Mouse (Mus musculus) midbrain, embryonic 10.5 days (tissue): ENCODE measurements at regions not wholly inside any gene's neighbourhood (a gene's known extent, or its start where the extent isn't known, plus 50 kb on each side); places are given as distances from the start of the nearest gene placed in this dataset.
"Not testable (repeated sequence)": the region's sequence is repeated elsewhere in the genome, so short reads cannot be mapped to it uniquely, and the experiment has no call there.

Source experiments
- DNase-seq: peaks from one replicate; pipeline ENCODE4 v3.0.0-alpha.2; 2017; ENCODE audit warnings: low spot score
- H3K27ac ChIP-seq: fragments of 300-500 bp; sonication (generic); replicated peaks from 2 replicates; pipeline ENCODE4 v1.5.1; 2016; ENCODE audit warnings: mild to moderate bottlenecking
- H3K27me3 ChIP-seq: fragments of 300-500 bp; sonication (generic); 2 replicates; pipeline ENCODE4 v1.6.1; 2016; ENCODE audit warnings: low read depth, mild to moderate bottlenecking; ENCODE audit not compliant: poor library complexity, severe bottlenecking
- H3K36me3 ChIP-seq: fragments of 300-500 bp; sonication (generic); 2 replicates; pipeline ENCODE4 v1.6.1; 2016; ENCODE audit warnings: mild to moderate bottlenecking, moderate library complexity
- H3K4me1 ChIP-seq: fragments of 300-500 bp; sonication (generic); 2 replicates; pipeline ENCODE4 v1.6.1; 2016
- H3K4me3 ChIP-seq: fragments of 300-500 bp; sonication (generic); 2 replicates; pipeline ENCODE4 v1.5.1; 2016; ENCODE audit warnings: mild to moderate bottlenecking, moderate library complexity
- H3K9me3 ChIP-seq: fragments of 300-500 bp; sonication (generic); replicated peaks from 2 replicates; pipeline ENCODE4 v1.6.1; 2016; ENCODE audit warnings: mild to moderate bottlenecking
- WGBS: fragments of 180-500 bp; shearing (Covaris S2); methylation state at CpG from one replicate; pipeline ENCODE4 v1.1.7; 2016; 5-methylcytosine and 5-hydroxymethylcytosine counted together

DNA sequence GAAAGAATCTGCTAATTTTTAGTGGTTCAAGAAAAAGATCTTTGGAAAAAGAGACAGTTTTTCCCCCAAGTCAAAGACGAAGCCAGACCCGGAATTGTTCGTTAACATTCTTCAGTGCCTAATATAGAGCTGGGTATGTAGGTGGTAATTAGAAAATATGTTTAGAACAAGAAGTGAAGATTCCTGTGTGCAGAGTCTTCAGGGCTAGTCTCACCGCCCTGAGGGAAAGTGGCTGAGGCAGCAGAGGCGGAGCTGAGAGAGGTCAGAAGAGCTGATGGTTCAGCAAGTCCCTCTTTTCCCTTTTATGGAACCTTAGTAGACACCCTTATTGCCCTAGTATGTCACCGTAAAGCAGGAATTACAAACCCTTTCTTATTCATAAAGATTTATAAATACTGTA lies 232.0 kb downstream of the Pten start:
- DNase-seq: no peak
- WGBS: 88% methylated on average over 6 of the region's 6 CpGs
- Histone ChIP-seq H3K4me3 (no peak overlapping the region), H3K9me3 (no peaks in the 10 kb centered on the region), H3K27ac (no peak overlapping the region), H3K36me3 (no peaks in the 10 kb centered on the region), H3K27me3 (no peaks in the 10 kb centered on the region), H3K4me1 (no peaks in the 10 kb centered on the region; the same call in 1 of the 2 replicates)

DNA sequence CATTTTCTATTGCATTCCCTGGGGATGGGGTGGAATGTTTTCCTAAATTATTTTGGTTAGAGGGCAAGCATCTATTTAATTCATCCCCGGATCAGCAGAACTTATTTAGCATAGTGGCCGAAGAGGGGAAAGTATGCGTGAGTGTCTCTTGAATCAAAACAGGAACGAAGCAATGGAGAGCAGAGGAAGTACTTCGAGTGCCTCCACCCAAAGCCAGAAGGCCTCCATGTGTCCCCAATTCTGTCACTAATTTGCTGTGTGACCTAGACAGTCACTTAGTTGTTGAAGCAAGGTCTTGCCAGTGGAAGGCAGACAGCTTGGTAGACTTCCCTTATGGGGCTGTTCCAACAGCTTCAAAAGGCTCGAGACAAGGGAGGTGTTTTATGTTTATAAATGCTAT lies 233.3 kb downstream of the Pten start:
- WGBS: 86% methylated on average over 6 of the region's 6 CpGs
- no peak for DNase-seq
- no peaks in the 10 kb centered on the region for H3K27me3 ChIP-seq

DNA sequence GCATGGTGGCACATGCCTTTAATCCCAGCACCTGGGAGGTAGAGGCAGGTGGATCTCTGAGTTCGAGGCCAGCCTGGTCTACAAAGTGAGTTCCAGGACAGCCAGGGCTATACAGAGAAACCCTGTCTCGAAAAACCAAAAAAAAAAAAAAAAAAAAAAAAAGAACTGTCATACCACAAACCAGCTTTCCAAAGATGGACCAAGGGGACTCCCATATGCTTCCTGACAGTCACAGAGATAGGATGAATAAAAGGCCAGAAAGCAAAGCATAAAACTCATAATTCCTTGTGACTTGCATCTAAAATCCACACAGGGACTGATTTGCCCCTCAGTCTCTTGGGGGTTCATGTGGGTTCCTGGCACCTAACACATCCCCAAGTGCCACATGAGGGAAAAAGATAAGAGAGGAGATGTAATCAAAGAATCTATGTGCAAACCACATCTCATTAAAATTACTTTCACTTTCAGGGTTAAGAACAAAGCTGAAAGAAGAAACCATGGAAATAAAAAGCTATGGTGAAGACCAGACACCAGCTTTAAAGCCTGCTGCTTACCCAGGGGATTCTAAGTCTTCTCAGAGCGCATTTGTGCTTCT lies 241.4 kb downstream of the Pten start:
- no peak overlapping the region for H3K4me3 ChIP-seq
- no peaks in the 10 kb centered on the region for H3K27me3 ChIP-seq
- DNase-seq: no peak
- WGBS: 86% methylated on average over 3 of the region's 3 CpGs
- H3K27ac ChIP-seq: no peak overlapping the region
- H3K36me3 ChIP-seq: no peaks in the 10 kb centered on the region
- no peaks in the 10 kb centered on the region for H3K9me3 ChIP-seq
- H3K4me1 ChIP-seq: no peaks in the 10 kb centered on the region

More for the DNA sequence above, 233.3 kb downstream of the Pten start:
- Histone ChIP-seq H3K4me1 (no peaks in the 10 kb centered on the region; the same call in 1 of the 2 replicates), H3K27ac (no peak overlapping the region), H3K4me3 (no peak overlapping the region), H3K9me3 (no peaks in the 10 kb centered on the region), H3K36me3 (no peaks in the 10 kb centered on the region)

DNA sequence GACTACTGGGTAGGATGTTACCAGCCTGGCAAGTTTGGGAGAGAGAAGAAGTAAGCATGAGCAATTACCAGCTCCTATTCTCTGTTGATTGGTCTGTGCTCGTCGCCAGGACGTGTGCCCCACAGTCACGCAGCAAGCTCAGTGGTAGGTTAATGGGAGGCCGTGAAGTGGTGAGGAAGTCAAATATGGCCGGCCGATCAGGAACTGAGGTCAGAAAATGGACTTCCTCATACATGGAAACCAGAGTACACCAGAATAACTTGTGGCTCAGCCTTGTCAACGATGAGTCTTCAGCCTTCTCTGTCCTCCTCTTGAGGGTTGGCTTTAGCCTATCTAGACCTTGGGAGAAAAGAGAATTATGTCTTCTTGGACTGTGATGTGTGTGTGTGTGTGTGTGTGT lies 250.3 kb downstream of the Pten start:
- Histone ChIP-seq H3K27me3 (no peaks in the 10 kb centered on the region), H3K4me3 (no peak overlapping the region), H3K4me1 (no peaks in the 10 kb centered on the region), H3K36me3 (no peaks in the 10 kb centered on the region), H3K27ac (no peak overlapping the region), H3K9me3 (0 out of 2 replicates have a peak, but pooled peaks cover 3% of the 10 kb centered on the region)
- DNase-seq: no peak
- 96% methylated on average over 8 of the region's 8 CpGs for WGBS

DNA sequence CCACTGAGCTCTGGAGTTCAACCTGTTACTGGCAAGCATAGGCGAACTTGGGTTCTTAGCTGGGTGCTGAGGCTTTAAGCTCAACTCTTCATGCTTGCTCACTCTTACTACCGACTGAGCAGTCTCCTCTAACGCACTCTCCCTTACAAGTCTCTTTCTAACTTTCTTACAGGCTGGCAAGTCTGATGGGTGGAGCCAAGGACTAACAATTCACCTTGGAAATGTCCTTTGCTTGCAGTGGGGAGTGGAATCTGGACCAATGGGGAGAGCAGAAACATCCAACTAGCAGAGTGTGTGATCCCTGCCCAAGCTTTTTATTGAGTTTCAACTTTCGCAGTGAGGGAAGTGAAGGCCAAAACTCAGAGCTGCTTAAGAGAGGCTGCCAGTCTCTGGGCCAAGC lies 250.8 kb downstream of the Pten start:
- Histone ChIP-seq H3K27ac (no peak overlapping the region), H3K36me3 (no peaks in the 10 kb centered on the region), H3K9me3 (0 out of 2 replicates have a peak, but pooled peaks cover 3% of the 10 kb centered on the region), H3K4me1 (no peaks in the 10 kb centered on the region), H3K4me3 (no peak overlapping the region), H3K27me3 (no peaks in the 10 kb centered on the region)
- 91% methylated on average over 4 of the region's 4 CpGs for WGBS
- DNase-seq: no peak

DNA sequence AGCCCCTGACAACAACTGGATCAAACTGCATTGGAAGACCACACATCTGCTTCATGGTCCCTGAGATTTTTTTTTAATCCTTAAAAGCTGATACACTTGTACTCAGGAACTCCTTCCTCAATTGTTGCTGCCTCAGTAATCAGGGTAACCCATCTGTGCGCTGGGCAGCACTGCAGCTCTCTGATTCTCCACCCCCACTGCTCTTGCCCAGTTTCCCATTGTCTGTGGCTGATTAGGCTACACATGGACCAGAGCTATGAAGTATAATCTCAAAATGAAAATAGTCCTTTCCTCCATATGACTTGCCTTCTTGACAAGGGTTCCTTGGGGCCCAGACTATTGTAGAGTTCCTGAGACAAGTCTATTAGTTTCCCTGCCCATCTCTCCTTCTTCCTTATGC lies 251.5 kb downstream of the Pten start:
- no peaks in the 10 kb centered on the region for H3K4me1 ChIP-seq
- H3K9me3 ChIP-seq: 0 out of 2 replicates have a peak, but pooled peaks cover 3% of the 10 kb centered on the region
- WGBS: 94% methylated on average over 1 of the region's 1 CpGs
- DNase-seq: no peak
- no peaks in the 10 kb centered on the region for H3K36me3 ChIP-seq
- no peak overlapping the region for H3K4me3 ChIP-seq
- H3K27me3 ChIP-seq: no peaks in the 10 kb centered on the region
- no peak overlapping the region for H3K27ac ChIP-seq

DNA sequence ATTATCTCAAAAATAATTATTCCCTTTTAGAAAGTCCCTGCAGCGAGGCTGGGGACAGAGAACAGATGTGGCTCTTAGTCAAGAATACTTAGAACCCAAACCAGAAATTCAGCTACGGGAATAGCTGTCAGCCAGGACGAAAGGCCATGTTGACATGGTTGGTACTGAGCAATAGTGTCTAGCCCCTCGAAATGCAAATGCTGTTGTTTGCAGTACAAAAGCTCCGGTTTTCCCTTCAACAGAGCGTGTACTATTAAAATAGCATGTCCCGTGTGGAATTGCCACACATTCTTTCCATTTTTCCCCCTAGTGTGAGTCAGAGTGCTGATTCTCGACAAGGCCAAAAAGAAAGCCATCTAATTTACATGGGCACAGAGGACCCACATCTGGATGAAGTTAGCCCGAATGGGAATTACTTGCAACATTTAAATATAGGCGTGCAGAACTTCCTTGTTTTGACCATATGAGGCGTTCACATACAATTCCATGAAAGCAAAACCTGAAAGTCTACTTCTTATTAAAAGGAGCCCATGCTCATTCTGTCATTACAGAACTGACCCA lies 253.7 kb downstream of the Pten start:
- DNase-seq: no peak
- Histone ChIP-seq H3K9me3 (peaks cover 3% of the 10 kb centered on the region; the same call in 1 of the 2 replicates), H3K4me1 (no peaks in the 10 kb centered on the region), H3K27me3 (no peaks in the 10 kb centered on the region), H3K36me3 (no peaks in the 10 kb centered on the region), H3K4me3 (no peak overlapping the region), H3K27ac (no peak overlapping the region)
- 90% methylated on average over 11 of the region's 11 CpGs for WGBS

DNA sequence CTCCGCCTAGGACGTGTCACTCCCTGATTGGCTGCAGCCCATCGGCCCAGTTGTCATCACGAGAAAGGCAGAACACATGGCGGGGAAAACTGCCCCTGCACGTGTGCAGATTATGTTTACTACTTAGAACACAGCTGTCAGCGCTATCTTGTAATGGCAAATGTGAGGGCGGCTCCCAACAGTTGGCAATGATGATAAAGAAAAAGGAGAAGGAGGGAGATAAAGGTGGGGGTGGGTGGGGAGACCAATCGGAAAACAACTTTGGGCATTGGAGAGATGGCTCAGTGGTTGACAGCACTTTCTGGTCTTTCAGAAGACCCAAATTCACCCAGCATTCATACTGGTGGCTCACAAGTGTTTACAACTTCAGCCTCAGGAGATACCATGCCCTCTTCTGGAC lies 257.6 kb downstream of the Pten start:
- DNase-seq, H3K27ac ChIP-seq, H3K36me3 ChIP-seq, H3K4me1 ChIP-seq, H3K27me3 ChIP-seq, H3K4me3 ChIP-seq, H3K9me3 ChIP-seq: not testable (repeated sequence)
- 91% methylated on average over 9 of the region's 9 CpGs for WGBS

DNA sequence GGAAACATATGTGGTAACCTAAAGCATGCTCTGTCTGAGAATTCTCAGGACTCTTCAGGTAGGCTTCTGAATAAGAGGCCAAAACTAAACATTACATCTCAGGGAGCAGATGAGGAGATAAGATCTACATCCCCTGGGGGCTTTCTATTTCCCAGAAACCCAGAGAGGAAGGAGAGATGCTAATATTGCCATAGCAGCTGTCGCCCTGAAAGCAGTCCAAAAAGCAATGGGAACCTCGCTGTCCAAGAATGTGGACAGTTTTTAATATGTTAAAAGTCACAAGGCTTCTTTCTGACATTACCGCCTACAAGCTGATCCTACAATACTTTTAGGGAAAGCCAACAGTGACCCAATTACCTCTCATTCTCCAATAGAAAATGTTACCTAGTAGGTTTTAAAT lies 263.9 kb downstream of the Pten start:
- Histone ChIP-seq H3K4me1 (no peaks in the 10 kb centered on the region), H3K27ac (no peak overlapping the region), H3K27me3 (no peaks in the 10 kb centered on the region), H3K4me3 (no peak overlapping the region), H3K36me3 (no peaks in the 10 kb centered on the region), H3K9me3 (no peaks in the 10 kb centered on the region)
- WGBS: 93% methylated on average over 3 of the region's 3 CpGs
- DNase-seq: no peak

DNA sequence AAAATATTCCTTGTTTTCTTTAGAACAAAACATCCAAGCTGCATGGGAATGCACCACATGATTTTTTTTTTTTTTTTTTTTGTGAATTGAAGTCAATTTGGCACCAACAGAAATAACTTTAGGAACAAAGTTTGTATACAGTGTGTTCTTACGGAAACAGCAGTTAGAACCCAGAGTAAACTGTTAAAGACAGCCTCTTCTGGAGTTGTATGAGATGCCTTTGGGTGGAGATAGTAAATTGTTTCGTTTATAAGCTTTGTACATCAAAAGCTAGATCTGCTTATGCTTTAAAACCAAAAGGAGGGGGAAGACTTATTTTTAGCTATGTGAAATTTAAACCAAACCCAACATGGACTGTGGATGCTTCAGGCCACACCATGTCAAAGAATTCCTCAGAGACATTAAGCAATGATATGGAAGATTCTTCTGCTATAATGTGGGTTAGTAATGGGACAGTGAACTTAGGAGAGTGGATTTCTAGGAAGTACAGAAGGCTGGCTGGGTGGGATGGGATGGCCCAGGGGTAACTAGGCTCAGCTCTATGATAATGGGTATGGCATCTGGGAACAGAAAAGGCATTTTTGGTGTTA lies 265.6 kb downstream of the Pten start:
- H3K9me3 ChIP-seq: no peaks in the 10 kb centered on the region
- H3K27ac ChIP-seq: no peak overlapping the region
- H3K4me3 ChIP-seq: no peak overlapping the region
- DNase-seq: no peak
- H3K36me3 ChIP-seq: no peaks in the 10 kb centered on the region
- no peaks in the 10 kb centered on the region for H3K27me3 ChIP-seq
- no peaks in the 10 kb centered on the region for H3K4me1 ChIP-seq
- WGBS: 85% methylated on average over 2 of the region's 2 CpGs

DNA sequence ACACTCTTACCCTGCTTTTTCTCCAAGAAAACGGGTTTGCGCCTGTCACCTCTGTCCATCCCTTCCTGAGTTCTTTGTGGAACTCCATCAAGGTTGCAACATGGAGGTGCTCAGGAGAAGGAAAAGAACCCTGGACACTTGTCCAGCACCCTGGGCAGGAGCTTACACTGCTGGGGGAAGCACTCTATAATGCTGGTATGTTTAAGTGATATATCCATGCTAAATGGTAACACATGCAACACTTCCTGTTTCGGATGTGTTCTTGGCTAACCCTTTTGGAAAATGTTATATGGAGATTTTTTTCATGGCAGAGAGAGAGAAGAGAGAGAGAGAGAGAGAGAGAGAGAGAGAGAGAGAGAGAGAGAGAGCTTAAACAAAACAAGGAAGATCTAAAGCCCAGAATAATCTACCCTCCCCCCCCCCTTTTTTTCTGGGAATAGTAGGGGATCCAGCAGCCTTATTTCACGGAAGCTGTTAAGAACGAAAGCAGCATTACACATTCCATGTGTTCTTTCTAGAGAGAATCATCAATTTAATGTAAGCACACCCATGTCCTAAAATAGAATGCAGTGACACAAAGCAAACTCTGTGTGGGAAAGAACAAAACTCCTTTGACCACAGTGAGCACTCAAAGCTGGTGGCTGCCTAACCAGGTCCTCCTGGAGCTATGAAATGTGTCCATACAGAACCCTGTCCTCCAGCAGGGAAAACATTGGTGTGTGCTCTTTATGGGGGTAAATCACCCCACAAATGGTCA lies 272.6 kb downstream of the Pten start:
- Histone ChIP-seq H3K4me3 (no peak overlapping the region), H3K4me1 (no peaks in the 10 kb centered on the region), H3K27ac (no peak overlapping the region), H3K9me3 (no peaks in the 10 kb centered on the region), H3K27me3 (no peaks in the 10 kb centered on the region), H3K36me3 (no peaks in the 10 kb centered on the region)
- 87% methylated on average over 5 of the region's 5 CpGs for WGBS
- DNase-seq: no peak

DNA sequence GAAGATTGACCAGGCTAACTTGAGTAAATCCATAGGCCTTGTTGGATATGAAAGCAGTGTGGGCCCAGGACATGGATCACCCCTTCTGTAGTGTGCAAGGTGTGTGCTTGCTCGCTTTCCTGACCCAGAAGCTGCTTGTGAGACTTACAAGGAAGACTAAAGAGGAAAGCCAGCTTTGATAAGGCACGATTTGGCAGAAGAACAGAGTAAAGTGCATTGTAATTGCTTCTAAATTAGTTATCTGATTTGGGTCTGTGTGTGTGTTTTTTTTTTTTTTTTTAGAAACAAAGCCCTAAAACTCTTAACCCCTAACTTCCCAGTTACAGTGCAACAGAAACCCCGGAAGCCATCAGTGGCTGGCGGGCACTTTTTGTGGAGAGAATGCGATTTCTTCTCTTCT lies 283.2 kb downstream of the Pten start:
- Histone ChIP-seq H3K27me3 (0 out of 2 replicates have a peak, but pooled peaks cover 10% of the 10 kb centered on the region), H3K4me1 (peaks cover 11% of the 10 kb centered on the region), H3K9me3 (no peaks in the 10 kb centered on the region), H3K4me3 (no peak overlapping the region), H3K27ac (no peak overlapping the region), H3K36me3 (no peaks in the 10 kb centered on the region)
- 76% methylated on average over 5 of the region's 5 CpGs for WGBS
- no peak for DNase-seq

DNA sequence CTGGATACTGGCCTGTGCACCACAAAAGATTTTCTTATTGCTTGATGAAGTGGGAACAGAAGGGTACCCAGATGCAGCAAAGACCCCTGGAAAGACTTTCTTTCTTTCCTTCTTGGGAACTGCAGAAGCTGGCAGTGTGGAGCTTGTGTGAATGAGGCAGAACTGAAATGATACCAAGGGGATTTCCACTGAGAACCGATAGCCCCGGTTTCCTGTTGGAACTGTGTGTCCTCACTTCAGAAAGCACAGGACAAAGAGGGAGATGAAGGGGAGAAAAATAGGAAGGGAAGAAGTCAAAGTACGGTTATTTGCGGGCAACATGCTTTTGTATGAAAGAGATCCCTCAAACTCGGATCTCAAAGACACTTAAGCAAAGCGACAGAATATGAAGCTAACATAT lies 283.7 kb downstream of the Pten start:
- no peak overlapping the region for H3K27ac ChIP-seq
- 0 out of 2 replicates have a peak, but pooled peaks cover 7% of the 10 kb centered on the region for H3K27me3 ChIP-seq
- H3K36me3 ChIP-seq: no peaks in the 10 kb centered on the region
- 79% methylated on average over 6 of the region's 6 CpGs for WGBS
- no peak for DNase-seq
- no peak overlapping the region for H3K4me3 ChIP-seq
- H3K4me1 ChIP-seq: peaks cover 11% of the 10 kb centered on the region
- H3K9me3 ChIP-seq: no peaks in the 10 kb centered on the region
